Mouse (Mus musculus): ENCODE results near the gene Esrrg. TPM values are rescaled to one million over a fixed set of nuclear protein-coding genes. Genes with fewer than 3 reads are reported as not detected.

The Esrrg gene
- polyA plus RNA-seq, 1 experiment from 2014 or later = 27.1 TPM

- H3K4me3 ChIP-seq (replicated peaks) = no peak overlapping the region
- no peaks in the 10 kb centered on the region for H3K4me1 ChIP-seq
- no peak overlapping the region for H3K9ac ChIP-seq
- H3K27ac ChIP-seq = no peak overlapping the region
- WGBS = 24% methylated on average over 5 of the region's 5 CpGs
- H3K4me2 ChIP-seq = no peak overlapping the region
- ATAC-seq (replicated peaks; ENCODE audit: low FRiP score) = no peak
- no peaks in the 10 kb centered on the region for H3K9me3 ChIP-seq (replicated peaks)
- no peaks in the 10 kb centered on the region for H3K27me3 ChIP-seq
- H3K36me3 ChIP-seq = no peaks in the 10 kb centered on the region
Observed at GRCm38 (mm10) chr1:188136126-188136525, 527.5 kb downstream of the Esrrg start.

DNA sequence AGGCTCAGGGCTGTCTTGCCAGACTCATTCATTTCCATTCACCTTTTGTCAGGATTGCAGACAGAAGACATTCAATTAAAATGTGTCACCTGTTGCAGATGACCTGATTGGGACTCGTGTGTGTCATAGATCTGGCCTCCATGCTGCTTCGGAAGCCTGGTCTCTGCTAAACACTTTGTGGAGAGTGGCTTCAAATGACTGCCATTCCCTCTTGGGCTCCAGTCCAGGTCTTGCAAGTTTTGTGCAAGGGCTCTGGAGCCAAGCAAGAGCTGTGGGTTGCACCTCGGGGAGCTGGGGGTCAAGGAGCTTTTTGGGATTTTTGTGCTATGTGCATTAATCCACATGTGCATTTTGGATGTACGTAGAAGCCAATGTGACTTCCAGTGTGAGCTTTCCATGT lies 530.9 kb downstream of the Esrrg start:
- Histone ChIP-seq H3K27ac (no peak overlapping the region), H3K36me3 (no peaks in the 10 kb centered on the region), H3K9ac (no peak overlapping the region), H3K27me3 (no peaks in the 10 kb centered on the region), H3K4me2 (no peak overlapping the region), H3K9me3 (replicated peaks) (no peaks in the 10 kb centered on the region), H3K4me1 (no peaks in the 10 kb centered on the region), H3K4me3 (replicated peaks) (no peak overlapping the region)
- no peak for ATAC-seq (replicated peaks; ENCODE audit: low FRiP score)
- WGBS = 51% methylated on average over 4 of the region's 4 CpGs

GRCm38 (mm10) chr1:188140221-188140620 lies 531.6 kb downstream of the Esrrg start:
- no peaks in the 10 kb centered on the region for H3K36me3 ChIP-seq
- H3K27ac ChIP-seq = no peak overlapping the region
- no peak for ATAC-seq (replicated peaks; ENCODE audit: low FRiP score)
- H3K4me3 ChIP-seq (replicated peaks) = no peak overlapping the region
- no peaks in the 10 kb centered on the region for H3K27me3 ChIP-seq
- no peak overlapping the region for H3K4me2 ChIP-seq
- H3K4me1 ChIP-seq = no peaks in the 10 kb centered on the region
- H3K9ac ChIP-seq = no peak overlapping the region
- H3K9me3 ChIP-seq (replicated peaks) = no peaks in the 10 kb centered on the region
- 43% methylated on average over 4 of the region's 4 CpGs for WGBS

- no peaks in the 10 kb centered on the region for H3K9me3 ChIP-seq (replicated peaks)
- no peaks in the 10 kb centered on the region for H3K36me3 ChIP-seq
- H3K4me2 ChIP-seq = no peak overlapping the region
- WGBS = 77% methylated on average over 12 of the region's 12 CpGs
- no peaks in the 10 kb centered on the region for H3K4me1 ChIP-seq
- no peak for ATAC-seq (replicated peaks; ENCODE audit: low FRiP score)
- H3K27me3 ChIP-seq = no peaks in the 10 kb centered on the region
- H3K4me3 ChIP-seq (replicated peaks) = no peak overlapping the region
- no peak overlapping the region for H3K9ac ChIP-seq
- no peak overlapping the region for H3K27ac ChIP-seq
Observed at GRCm38 (mm10) chr1:188147381-188148156, 539.0 kb downstream of the Esrrg start.

- ATAC-seq (replicated peaks; ENCODE audit: low FRiP score) = no peak
- Histone ChIP-seq H3K9me3 (replicated peaks) (no peaks in the 10 kb centered on the region), H3K4me3 (replicated peaks) (no peak overlapping the region), H3K9ac (no peak overlapping the region), H3K36me3 (no peaks in the 10 kb centered on the region), H3K4me2 (no peak overlapping the region), H3K27ac (no peak overlapping the region), H3K4me1 (no peaks in the 10 kb centered on the region), H3K27me3 (no peaks in the 10 kb centered on the region)
- WGBS = 79% methylated on average over 8 of the region's 8 CpGs
Observed at GRCm38 (mm10) chr1:188151066-188151465, 542.5 kb downstream of the Esrrg start.

DNA sequence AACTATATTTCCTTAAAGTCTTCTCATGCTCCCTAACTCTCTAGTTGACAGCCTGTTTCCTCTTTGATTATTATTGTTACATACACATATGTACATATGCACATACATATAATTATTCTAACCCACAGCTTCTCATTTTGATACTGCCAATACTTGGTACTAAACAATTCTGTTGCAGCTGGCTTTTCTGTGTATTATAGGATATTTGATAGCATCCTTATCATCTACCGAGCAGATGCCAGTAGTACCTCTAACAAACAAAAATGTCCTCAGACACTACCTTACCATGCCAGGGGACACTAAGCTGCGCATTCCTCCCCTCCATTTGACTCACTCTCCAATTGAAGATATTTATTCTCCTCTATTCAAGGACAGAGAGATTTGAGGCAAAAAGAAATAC lies 543.4 kb downstream of the Esrrg start:
- H3K4me1 ChIP-seq = no peaks in the 10 kb centered on the region
- 99% methylated on average over 2 of the region's 2 CpGs for WGBS

DNA sequence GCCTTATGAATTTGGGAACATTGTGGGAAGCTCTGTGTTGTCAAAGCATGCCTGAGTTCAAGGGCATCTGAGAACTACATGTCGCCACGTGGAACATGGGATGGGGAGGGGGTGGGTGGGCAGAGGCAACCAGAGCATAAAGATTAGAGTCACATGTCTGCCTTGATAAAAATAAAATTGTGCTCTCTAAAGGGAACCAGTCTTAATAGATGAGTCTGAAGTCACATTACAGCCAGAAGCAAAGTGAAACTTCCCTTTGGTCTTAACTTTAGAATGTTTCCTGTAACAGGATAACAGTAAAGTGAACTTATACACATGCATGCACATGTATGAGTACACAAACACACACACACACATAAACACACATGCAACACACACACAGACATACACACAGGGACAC lies 545.1 kb downstream of the Esrrg start:
- no peak for ATAC-seq (replicated peaks; ENCODE audit: low FRiP score)

More for the DNA sequence above, 543.4 kb downstream of the Esrrg start:
- Histone ChIP-seq H3K9ac (no peak overlapping the region), H3K27me3 (no peaks in the 10 kb centered on the region), H3K36me3 (no peaks in the 10 kb centered on the region), H3K4me3 (replicated peaks) (no peak overlapping the region), H3K27ac (no peak overlapping the region), H3K4me2 (no peak overlapping the region), H3K9me3 (replicated peaks) (no peaks in the 10 kb centered on the region)
- ATAC-seq (replicated peaks; ENCODE audit: low FRiP score) = no peak

DNA sequence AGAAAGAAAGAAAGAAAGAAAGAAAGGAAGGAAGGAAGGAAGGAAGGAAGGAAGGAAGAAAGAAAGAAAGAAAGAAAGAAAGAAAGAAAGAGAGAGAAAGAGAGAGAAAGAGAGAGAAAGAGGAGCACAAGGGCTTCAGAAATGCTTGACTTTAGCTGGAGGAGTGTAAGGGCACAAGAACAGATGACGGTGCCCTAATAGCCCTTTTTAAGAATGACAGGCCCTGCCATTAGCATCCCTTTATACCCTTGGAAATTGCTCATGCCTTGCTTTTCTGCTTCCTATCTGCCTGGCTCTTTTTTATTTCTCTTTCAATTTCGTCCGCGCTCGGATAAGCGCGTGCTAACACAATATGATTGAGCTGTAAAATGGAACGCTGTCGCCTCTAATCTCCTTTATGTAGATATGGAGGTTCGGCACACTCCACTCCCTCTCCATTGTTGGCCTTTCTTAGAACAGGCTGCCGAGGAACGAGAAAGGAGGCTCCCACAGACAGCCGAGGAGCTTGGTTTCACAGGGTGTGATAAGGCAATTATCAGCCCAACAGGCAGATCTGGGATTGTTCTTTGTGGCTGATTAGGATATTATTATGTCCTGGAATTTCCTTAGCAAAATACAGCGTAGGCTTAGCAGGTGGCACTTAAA lies 546.0 kb downstream of the Esrrg start:
- Histone ChIP-seq H3K27me3 (no peaks in the 10 kb centered on the region), H3K4me2 (no peak overlapping the region), H3K4me1 (no peaks in the 10 kb centered on the region), H3K27ac (no peak overlapping the region), H3K9me3 (replicated peaks) (no peaks in the 10 kb centered on the region), H3K9ac (no peak overlapping the region), H3K4me3 (replicated peaks) (no peak overlapping the region), H3K36me3 (no peaks in the 10 kb centered on the region)
- no peak for ATAC-seq (replicated peaks; ENCODE audit: low FRiP score)
- WGBS = 58% methylated on average over 14 of the region's 14 CpGs

More for the DNA sequence above, 545.1 kb downstream of the Esrrg start:
- Histone ChIP-seq H3K4me1 (no peaks in the 10 kb centered on the region), H3K36me3 (no peaks in the 10 kb centered on the region), H3K4me3 (replicated peaks) (no peak overlapping the region), H3K9me3 (replicated peaks) (no peaks in the 10 kb centered on the region), H3K9ac (no peak overlapping the region), H3K4me2 (no peak overlapping the region), H3K27me3 (no peaks in the 10 kb centered on the region), H3K27ac (no peak overlapping the region)
- 82% methylated on average over 2 of the region's 2 CpGs for WGBS

GRCm38 (mm10) chr1:188155135-188155779 lies 546.7 kb downstream of the Esrrg start:
- Histone ChIP-seq H3K9me3 (replicated peaks) (no peaks in the 10 kb centered on the region), H3K4me1 (no peaks in the 10 kb centered on the region), H3K4me3 (replicated peaks) (no peak overlapping the region), H3K27ac (no peak overlapping the region), H3K9ac (no peak overlapping the region), H3K4me2 (no peak overlapping the region), H3K27me3 (no peaks in the 10 kb centered on the region), H3K36me3 (no peaks in the 10 kb centered on the region)
- 88% methylated on average over 22 of the region's 22 CpGs for WGBS
- no peak for ATAC-seq (replicated peaks; ENCODE audit: low FRiP score)

DNA sequence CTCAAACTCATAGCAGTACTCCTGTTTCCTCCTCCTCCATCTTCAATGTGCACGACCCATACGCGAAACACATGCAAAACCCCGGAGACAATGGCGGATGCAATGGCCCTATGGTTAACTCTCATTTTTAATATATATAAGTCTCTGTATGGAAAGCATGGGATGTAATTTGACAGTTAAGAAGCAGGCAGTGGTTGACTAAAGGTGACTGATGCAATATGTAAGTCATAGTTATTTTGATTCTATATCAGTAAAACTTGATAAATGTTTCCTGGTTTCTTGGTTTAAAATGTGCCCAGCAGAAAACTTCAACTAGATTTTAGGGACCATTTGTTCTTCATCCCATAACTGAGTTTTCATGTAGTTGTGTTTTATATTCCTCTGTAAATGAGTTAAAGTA lies 547.9 kb downstream of the Esrrg start:
- Histone ChIP-seq H3K27ac (no peak overlapping the region), H3K4me1 (no peaks in the 10 kb centered on the region), H3K9me3 (replicated peaks) (no peaks in the 10 kb centered on the region), H3K4me3 (replicated peaks) (no peak overlapping the region), H3K27me3 (no peaks in the 10 kb centered on the region), H3K4me2 (no peak overlapping the region), H3K9ac (no peak overlapping the region), H3K36me3 (no peaks in the 10 kb centered on the region)
- 97% methylated on average over 5 of the region's 5 CpGs for WGBS
- no peak for ATAC-seq (replicated peaks; ENCODE audit: low FRiP score)

- no peak overlapping the region for H3K27ac ChIP-seq
- no peaks in the 10 kb centered on the region for H3K9me3 ChIP-seq (replicated peaks)
- 73% methylated on average over 7 of the region's 7 CpGs for WGBS
- no peaks in the 10 kb centered on the region for H3K27me3 ChIP-seq
- no peaks in the 10 kb centered on the region for H3K36me3 ChIP-seq
- ATAC-seq (replicated peaks; ENCODE audit: low FRiP score) = no peak
- H3K4me1 ChIP-seq = no peaks in the 10 kb centered on the region
- no peak overlapping the region for H3K9ac ChIP-seq
- no peak overlapping the region for H3K4me3 ChIP-seq (replicated peaks)
- H3K4me2 ChIP-seq = no peak overlapping the region
Observed at GRCm38 (mm10) chr1:188157237-188157955, 548.8 kb downstream of the Esrrg start.

GRCm38 (mm10) chr1:188158675-188159074 lies 550.1 kb downstream of the Esrrg start:
- H3K4me1 ChIP-seq = no peaks in the 10 kb centered on the region
- H3K27me3 ChIP-seq = no peaks in the 10 kb centered on the region
- no peaks in the 10 kb centered on the region for H3K9me3 ChIP-seq (replicated peaks)
- no peak overlapping the region for H3K4me3 ChIP-seq (replicated peaks)
- no peak overlapping the region for H3K27ac ChIP-seq
- H3K36me3 ChIP-seq = no peaks in the 10 kb centered on the region
- no peak for ATAC-seq (replicated peaks; ENCODE audit: low FRiP score)
- 81% methylated on average over 1 of the region's 1 CpGs for WGBS
- no peak overlapping the region for H3K4me2 ChIP-seq
- H3K9ac ChIP-seq = no peak overlapping the region
